Comparison of ENCODE assay signal across 27 mouse cellular contexts in genomic region chr2:59588096-59588405, GRCm38 (mm10). TPM values are rescaled to one million over a fixed set of nuclear protein-coding genes. Genes with fewer than 3 reads are reported as not detected.
A peak's percentile ranks its signal among the peaks of the same experiment; 100 is the strongest.
DNase-seq lines count a peak whose midpoint lies in the region; ATAC-seq and TF ChIP-seq lines count a peak whose summit lies in the region.
"Had no signal": no experiment of that assay in that cellular context is flagged by ENCODE, and none has a peak within 500 bp of the region (broad histone marks: within the 10 kb centered on the region; RNA-seq: fewer than 3 reads in every experiment).

No protein-coding gene starts in this region.

- no peaks in the 10 kb centered on the region for H3K36me3 ChIP-seq in C2C12 (ENCODE audit: control insufficient read depth, insufficient read depth)
- H3K36me3 ChIP-seq: G1E; heart, embryonic 12.5 days; heart, embryonic 15.5 days; hindbrain, embryonic 10.5 days; hindbrain, embryonic 13.5 days; intestine, embryonic 15.5 days had no signal

- H3K79me2 ChIP-seq in C2C12 (ENCODE audit: control insufficient read depth, insufficient read depth) = no peaks in the 10 kb centered on the region

- H3K27me3 ChIP-seq in C2C12 (ENCODE audit: control insufficient read depth, insufficient read depth, insufficient read length) (no peaks in the 10 kb centered on the region), Patski (no peaks in the 10 kb centered on the region)
- H3K27me3 ChIP-seq: CH12.LX; forebrain, embryonic 13.5 days; heart, embryonic 12.5 days; heart, embryonic 15.5 days; hindbrain, embryonic 13.5 days; intestine, embryonic 15.5 days had no signal

- in situ Hi-C loops in Patski (cut with MboI; ENCODE audit: low pct_unique_long_range_greater_than_20kb) = loop anchor here (5.0 kb wide), 1 partner anchor 41 kb away; no protein-coding TSS in a partner anchor

- no peak overlapping the region for H3K4me3 ChIP-seq in C2C12 (ENCODE audit: insufficient read depth, poor library complexity, severe bottlenecking)
- H3K4me3 ChIP-seq: forebrain, embryonic 13.5 days; heart, embryonic 12.5 days; heart, embryonic 15.5 days; hindbrain, embryonic 10.5 days; hindbrain, embryonic 13.5 days; intestine, embryonic 15.5 days had no signal

- CTCF ChIA-PET in Patski (lab: Charles Lee) = interaction anchor here (1.4 kb wide), 1 partner anchor 9 kb away, joined by 4 read pairs; no protein-coding TSS in a partner anchor

- no peak for TF ChIP-seq CTCF in C2C12 (IDR thresholded peaks at IDR 0.05; ENCODE audit: control insufficient read depth, insufficient read depth, insufficient read length)
- TF ChIP-seq CTCF in Patski (IDR thresholded peaks at IDR 0.05) = no peak

- no peak overlapping the region for H3ac ChIP-seq in C2C12 (ENCODE audit: control insufficient read depth, insufficient read length, low read depth)

- peak; percentile 57 for ATAC-seq in Patski
- ATAC-seq: forebrain, embryonic 13.5 days; forebrain, embryonic 16.5 days; hindbrain, embryonic 16.5 days; intestine, embryonic 15.5 days had no signal

- no peaks in the 10 kb centered on the region for H3K79me3 ChIP-seq in C2C12 (ENCODE audit: low read depth)

- intact Hi-C loops in gastrocnemius, postnatal 14 days (cut with DNase I; ENCODE audit: low total_unique reads) = no loop called here

- DNase-seq in 3T3-L1 (ENCODE audit: low read depth, low spot score) (peak; percentile 80), Patski (ENCODE audit: low read depth, low spot score) (no peak)
- no peak for DNase-seq in cerebellum, postnatal 4 days (ENCODE audit: low spot score in 2 of 2)
- DNase-seq in heart, adult 8-10 months (ENCODE audit: low spot score) = no peak
- no peak for DNase-seq in gastrocnemius, postnatal 14 days
- DNase-seq: adrenal gland, adult 8-10 months; adrenal gland, postnatal 25 days; cerebellum, adult 11-12 months; cerebellum, adult 8-10 months; cerebellum, postnatal 10 days; cerebellum, postnatal 36 days; gastrocnemius, postnatal 10 days; heart, postnatal 10 days; heart, postnatal 36 days; kidney, adult 11 months; kidney, adult 8-10 months had no signal

- POLR2A ChIA-PET in Patski (lab: Charles Lee) = interaction anchor here (0.6 kb wide), 1 partner anchor 148 kb away, joined by 3 read pairs; no protein-coding TSS in a partner anchor

TF ChIP-seq in C2C12, 6 proteins besides CTCF, POLR2A, EP300 and RAD21:
- TF ChIP-seq CEBPB (IDR thresholded peaks at IDR 0.05; ENCODE audit: low read depth) = peak; percentile 58
- TF ChIP-seq MYOG (IDR thresholded peaks at IDR 0.05; ENCODE audit: control insufficient read depth, extremely low read depth, insufficient read length) = no peak
- no peak for TF ChIP-seq MYOD1 (IDR thresholded peaks at IDR 0.05; ENCODE audit: control insufficient read depth, insufficient read length, low read depth)
- TF ChIP-seq FOSL1 (IDR thresholded peaks at IDR 0.05; ENCODE audit: insufficient read depth, low read length, poor library complexity, severe bottlenecking) = no peak
- TF ChIP-seq MAX (IDR thresholded peaks at IDR 0.05) = no peak
- TF ChIP-seq USF1 (IDR thresholded peaks at IDR 0.05; ENCODE audit: low read depth) = no peak

RNA-seq across cellular contexts. Expression of gene Tanc1, which starts 23.8 kb away (rescaled TPM):
- polyA plus RNA-seq in C2C12 (2012; fragmentation: generic; extraction: Trizol) (24.9 TPM), Patski (2021) (45.3 TPM)
- 10 to 100 TPM; 21.4 to 25.3 (median 24.6) TPM for total RNA-seq in heart, adult 8-10 months (2022)
- 10 to 100 TPM; 10.5 to 13.4 TPM for total RNA-seq in gastrocnemius, postnatal 14 days (2021)
